Mouse (Mus musculus) layer of hippocampus, adult 9-11 months (tissue): ENCODE results near the gene Pigw.
"Not testable (repeated sequence)": the region's sequence is repeated elsewhere in the genome, so short reads cannot be mapped to it uniquely, and the experiment has no call there.

Source experiments
- DNase-seq: peaks from one replicate; pipeline ENCODE4 v3.0.0; 2022

The Pigw gene

DNA sequence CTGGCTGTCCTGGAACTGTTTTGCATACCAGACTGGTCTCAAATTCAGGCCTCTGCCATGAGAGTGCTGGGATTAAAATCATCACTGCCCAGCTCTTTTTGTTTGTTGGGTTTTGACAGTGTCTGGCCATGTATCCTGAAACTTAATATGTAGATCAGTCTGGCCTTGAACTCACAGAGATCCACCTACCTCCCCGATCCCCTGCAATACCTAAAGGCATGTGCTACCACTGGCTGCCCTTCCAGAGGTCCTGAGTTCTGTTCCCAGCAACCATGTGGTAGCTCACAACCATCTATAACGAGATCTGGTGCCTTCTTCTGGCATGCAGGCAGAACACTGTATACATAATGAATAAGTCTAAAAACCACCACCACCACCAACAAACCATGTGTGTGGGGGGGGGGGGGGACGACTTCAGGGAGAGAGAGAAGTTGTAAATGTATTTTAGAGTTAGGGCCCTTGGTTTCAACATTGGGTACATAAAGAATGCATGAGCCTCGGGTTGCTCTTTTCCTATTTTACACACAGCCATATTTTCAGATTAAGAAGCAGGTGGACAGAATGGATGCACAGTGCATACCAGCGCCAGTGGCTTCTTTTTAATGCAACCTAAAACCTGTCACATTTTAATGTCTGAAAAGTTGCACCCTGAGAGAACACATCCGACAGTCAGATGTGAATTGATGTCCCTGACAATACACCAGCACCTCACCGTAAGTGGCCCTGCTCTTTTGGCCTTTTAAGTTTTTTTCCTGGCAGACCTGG is 896 bp downstream of the Pigw start:
- no peak for DNase-seq

DNA sequence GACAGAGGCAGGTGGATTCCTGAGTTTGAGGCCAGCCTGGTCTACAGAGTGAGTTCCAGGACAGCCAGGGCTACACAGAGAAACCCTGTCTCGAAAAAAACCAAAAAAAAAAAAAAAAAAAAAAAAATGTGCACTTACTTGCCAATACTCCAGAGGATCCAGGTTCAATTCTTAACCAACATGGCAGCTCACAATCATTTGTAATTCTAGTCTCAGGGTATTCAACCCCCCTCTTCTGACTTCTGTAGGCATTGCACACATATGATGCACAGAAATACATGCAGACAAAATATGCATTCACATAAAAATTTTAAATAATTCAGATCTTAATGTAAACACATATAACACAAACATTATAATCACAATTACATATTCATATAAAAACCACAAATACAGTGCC is 4.1 kb downstream of the Pigw start:
- DNase-seq = not testable (repeated sequence)

DNA sequence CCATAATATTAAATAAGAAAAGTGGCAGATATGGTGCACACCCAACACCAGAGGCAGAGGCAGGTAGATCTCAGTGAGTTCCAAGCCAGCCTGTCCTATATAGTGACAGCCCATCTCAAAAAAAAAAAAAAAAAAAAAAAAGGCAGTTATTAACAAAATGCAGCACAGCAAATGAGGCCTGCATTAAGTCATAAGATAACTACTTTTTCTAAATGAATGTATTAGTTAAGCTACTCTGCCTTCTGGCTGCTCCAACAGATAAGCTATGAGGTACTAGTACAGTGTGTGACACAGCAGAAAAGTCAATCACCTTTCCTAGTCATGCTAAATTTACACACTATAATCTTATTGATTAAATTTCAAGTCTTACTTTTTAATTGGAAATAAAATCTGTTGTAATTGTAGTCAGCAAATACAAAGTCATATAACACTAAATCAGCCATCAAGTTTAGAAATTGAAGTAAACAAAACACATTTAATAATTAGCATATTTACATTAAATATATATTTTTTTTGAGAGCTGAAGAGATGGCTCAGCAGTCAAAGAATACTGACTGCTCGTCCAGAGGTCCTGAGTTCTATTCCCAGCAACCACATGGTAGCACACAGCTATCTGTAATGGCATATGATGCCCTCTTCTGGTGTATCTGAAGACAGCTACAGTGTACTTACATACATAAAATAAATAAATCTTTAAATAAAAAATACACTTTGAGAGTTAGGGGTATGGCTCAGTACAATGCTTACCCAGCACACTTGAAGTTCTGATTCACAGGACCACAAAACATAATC is 6.8 kb downstream of the Pigw start:
- no peak for DNase-seq

DNA sequence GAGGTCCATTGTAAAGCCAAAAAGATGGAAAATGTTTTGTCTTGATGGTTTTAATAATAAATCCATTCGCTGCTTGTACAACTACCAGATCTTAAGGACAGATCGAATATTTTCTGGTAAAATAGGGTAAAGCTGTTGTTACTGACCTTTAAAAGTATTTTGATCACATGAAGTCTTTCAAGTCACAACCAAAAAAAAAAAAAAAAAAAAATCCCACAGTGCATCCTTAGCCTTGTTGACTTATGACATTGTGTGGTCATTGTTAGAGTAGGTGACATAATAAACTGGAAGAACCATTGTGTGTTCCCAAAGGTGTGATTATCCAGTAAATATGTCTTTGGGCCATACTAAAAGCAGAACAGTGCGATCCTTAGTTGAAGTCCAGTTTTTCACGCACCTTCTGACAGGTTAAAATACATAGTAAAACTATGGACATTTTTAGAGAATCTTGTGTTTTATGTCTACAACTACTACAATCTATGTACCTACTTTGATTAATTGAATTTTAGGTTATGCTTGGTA is 8.5 kb downstream of the Pigw start:
- no peak for DNase-seq

DNA sequence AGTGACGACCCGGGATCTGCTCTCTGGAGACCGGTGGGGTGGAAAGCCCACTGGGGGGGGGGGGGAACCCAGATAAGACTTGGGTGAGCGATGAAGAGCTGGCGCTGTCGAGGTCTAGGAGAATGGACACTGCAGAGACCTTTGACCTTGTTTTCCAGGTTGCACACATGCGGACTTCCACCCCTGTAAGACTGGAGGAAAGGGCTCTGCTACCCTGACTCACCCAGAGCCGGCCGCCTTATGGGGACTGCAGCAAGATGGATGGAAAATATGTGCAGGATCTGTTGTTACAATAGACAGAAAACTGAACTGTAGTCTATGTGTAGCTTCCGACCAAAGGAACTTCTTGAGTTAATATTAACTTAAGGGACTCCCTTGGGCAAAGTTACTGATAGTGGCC is 9.0 kb downstream of the Pigw start:
- DNase-seq = no peak

DNA sequence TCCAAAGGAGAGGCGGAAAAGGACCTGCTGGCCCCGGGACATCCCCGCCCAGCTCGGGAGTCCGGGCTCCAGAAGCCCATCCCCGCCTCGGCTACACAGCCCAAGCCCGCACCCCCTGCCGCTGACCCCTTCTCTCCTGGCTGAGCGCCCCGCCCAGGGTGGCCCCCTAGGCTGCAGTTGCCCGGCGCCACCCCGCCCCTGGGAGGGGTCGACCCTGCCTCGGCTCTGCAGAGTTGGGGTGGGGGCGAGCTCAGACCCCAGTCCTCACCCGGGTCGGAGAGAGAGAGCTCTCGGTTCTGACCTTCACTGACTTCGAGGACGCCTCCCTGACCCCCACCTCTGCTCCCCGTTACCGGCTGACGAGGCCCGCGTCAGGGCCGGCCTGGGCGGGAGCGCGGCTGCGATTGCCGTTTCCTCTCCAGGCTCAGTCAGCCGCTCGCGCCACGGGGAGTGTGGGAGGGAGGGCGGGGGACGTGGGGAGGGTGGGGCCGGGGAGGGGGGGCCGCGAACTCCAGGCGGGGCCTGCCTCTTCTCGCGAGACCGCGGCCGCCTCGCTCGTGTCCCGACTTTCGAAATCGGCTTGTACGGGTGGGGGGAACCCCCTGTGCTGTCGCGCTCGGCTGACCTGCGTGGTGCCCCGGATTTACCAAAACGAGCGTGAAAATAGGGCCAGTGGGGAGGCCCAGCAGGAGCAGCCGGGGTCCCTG is 9.6 kb downstream of the Pigw start, which contains the start of gene Ggnbp2:
Gene Ggnbp2 (minus strand): TSS at position 481 of the 707 bp plus-strand sequence.
- peak; percentile 92 for DNase-seq

DNA sequence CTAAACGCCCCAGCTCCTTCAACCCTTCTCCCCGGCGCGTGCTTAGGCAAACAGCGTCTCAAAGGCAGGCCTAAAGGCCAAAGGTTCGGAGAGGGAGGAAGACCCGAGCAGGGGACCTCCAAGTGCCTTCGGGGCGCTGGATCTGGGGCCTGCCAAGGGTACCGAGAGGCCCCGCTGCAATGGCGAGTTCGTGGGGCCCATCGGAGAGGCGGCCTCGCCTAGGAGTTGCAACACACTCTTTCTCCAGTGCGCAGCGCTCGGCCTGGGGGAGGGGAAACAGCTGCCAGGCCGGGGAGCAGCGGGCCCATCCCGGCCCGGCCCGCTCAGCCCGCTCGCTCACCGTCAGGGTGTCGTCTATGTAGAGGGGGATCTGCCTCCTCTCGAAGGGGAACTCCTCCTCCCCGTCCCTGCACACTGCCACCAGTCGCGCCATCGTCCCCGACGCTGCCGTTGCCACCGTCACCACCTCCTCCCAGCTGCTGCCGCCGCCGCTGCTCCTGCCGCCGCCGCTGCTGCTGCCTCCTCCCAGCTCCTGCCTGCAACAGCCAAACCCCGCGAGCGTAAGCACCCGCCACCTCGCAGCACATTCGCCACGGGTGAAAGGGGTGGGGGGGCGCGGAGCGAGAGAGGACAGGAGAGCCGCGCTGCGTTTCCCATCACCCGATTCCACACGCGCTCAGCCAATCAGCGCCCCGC is 10.4 kb downstream of the Pigw start:
- peak; percentile 96 for DNase-seq

DNA sequence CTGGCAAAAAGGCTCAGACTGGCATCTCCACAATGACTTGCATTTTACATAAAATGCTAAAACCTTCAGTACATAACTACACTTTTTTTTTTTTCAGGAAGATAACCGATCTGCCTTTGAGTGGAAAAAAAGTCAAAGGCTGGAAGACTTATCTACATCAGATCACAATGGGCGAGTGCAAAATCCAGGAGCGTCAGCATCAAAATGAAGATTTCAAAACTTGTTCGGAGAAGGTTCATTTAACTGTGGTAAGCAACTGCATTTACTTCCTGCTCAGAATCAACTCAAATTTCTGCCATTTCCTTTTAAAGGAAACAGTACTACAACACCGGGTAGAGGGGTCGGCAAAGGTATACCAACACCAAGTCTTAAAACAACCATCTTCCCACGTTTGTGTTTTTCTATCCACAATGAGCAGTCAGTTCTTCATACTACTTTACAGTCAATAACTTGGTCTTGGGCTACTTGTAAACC is 11.3 kb downstream of the Pigw start:
- DNase-seq = no peak

DNA sequence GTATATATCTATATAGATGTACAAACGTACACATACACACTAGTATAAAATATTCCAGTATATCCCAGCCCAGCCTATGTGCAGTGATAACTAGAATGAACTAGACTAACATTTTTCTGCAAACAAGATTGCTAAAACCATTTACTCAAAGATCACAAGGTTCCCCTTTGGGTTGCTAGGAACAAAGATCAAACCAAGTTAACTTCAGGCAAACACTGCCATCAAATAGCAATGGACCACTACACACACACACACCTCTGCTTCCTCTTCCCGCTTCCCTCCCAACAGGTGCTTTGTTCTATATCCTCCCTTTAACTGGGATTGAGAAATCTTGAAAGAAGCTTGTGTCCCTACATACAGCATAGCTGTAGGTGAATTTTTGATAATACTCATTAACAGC is 12.5 kb downstream of the Pigw start:
- no peak for DNase-seq

DNA sequence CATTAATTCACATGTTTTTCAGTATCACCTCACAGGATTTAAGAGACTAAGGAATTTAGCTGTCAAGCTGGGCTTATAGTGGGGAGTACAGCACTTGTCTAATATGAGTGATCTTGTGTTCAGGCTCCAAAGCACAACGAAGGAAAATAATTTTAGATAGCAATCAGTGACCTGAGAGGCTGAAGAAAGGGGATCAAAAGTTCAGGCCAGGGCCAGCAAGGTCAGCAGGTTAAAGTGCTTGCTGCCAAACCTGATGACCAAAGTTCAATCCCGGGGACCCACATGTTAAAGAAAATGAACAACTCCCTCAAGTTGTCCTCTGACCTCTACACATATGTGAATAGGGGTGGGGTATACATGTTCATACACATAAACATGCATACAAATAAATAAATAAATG is 14.8 kb downstream of the Pigw start:
- no peak for DNase-seq

DNA sequence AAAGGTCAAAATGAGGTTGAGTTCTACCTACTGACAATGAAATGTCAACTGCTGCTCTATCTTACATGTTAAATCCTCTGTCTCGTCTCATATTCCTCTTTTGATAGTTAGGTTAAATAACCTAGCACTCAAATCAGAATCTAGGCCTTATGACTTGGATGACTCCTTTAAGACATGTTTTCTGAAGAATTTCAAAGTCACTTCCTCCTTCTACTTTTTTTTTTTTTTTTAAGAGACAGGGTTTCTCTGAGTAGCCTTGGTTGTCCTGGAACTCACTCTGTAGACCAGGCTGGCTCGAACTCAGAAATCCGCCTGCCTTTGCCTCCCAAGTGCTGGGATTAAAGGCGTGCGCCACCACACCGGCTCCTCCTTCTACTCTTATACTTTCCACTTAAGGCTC is 24.8 kb downstream of the Pigw start:
- DNase-seq = no peak

DNA sequence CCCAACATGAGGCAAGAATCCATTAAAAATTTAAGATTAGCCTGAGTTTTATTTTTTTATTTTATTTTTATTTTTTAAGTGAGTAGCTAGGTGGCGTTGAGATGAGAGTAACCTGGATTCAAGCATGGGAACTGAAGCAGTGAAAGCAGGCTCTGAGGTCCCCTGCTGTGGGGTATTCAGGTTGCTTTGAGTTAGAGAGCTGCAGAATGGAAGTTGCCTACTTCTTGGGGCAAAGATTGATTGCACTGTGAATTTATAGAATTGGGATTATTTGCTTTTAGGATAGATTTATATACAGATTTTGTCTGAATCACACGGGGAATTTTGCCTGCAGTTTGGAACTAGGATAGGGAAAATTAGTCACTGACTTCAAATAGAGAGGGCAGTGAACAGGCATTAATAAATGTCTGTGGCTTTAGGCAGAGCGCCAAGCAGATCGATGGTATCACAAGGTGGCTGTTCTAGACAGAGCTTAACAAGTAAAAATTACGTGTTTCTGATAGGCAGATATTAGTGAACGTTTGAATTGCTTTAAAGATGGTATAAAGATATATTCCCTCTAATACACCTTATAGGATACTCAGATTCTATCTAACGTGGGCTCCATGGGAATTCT is 32.5 kb downstream of the Pigw start:
- no peak for DNase-seq

DNA sequence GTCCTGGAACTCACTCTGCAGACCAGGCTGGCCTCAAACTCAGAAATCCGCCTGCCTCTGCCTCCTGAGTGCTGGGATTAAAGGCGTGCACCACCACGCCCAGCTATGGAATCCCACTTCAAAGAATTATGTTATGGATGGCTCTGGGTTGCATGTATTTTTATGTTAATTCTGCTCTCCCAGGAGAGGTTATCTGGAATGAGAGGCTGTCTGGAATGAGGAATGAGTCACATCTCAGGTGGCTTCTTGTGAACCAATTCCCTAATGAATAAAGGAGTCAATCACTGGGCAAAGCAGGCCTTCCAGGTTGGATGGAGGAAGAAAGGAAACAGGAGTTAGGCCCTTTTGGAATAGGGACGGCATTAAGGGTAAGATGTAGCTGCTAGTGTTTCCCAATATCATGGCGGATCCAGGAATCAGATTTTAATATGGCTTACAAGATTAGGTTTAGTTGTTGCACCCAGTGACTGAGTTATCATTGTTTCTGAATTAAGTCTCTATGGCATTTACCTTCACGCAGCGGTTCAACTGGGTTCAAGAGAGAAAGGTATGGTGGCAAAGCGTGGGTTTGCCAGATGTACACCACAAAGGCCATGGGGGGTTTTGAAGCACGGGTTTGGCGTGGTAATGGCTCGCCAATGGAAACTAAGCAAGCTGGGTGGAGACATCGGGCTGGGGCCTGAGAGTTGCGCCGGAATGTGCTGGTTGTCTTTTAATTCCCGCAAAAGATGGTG is 33.2 kb downstream of the Pigw start:
- DNase-seq = no peak

DNA sequence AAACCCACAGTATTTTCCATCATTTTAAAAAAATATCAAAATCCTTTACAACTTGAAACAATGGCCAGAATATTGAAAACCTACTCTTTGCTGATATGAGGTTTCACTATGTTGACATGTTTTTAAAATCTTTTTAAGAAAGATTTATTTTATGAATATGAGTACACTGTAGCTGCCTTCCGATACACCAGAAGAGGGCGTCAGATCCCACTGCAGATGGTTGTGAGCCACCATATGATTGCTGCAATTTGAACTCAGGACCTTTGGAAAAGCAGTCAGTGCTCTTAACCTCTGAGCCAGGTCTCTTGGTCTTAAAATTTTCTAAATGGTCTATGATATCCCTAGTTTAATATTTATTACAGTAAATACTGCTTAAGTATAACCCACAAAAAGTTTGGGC is 40.8 kb downstream of the Pigw start:
- no peak for DNase-seq

DNA sequence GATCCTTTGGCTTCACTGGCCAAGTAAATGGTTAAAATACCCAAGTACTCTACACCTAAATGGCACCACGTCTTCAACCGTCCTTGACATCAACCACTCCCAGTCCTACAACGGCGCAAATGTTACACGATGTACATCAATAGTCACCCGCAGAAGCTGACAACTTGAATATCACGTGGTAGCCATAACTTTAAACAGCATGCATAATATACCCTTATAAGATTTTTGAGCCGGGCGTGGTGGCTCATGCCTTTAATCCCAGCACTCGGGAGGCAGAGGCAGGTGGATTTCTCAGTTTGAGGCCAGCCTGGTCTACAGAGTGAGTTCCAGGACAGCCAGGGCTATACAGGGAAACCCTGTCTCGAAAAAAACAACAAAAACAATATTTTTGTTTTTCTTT is 50.6 kb downstream of the Pigw start:
- not testable (repeated sequence) for DNase-seq

DNA sequence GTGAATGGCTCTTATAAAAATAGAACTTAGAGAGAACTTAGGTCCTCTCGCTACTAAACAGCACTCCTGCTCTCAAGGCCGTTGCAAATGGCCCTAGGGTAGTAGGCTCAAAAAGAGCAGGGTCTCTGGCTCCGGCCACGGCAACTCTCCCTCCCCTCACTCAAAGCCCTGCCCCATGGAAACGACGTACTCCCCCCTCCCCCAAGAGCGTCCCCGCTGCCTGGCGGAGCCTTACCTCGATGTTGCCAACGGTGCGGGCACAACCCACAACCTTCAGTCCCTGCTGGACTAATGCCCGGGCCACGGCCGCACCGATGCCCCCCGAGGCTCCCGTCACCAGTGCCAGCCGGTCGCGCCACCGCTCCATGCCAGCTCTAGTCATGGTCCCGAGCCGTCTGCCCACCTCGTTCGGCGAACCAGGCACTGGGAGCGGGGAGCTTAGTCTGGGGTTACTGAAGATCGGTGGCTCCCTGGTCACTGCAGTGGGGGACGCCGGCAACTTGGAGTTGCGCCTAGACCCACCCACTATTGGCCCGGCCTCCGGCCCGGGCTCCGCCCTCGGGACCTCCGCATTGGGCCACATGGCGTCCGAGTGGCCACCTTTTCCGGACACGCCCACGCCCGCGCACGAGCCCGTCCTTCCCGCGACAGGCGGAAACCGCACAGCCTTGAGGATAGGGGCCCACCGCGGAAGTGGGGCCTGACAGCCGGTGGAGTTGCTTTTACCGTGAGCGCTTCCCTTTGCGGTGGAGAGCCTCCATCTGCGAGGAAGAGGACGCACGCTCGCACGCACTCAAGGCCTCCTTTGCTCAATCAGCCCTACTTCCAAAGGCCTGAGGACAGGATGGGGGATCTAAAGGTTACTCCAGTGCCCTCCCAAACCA is 51.3 kb downstream of the Pigw start, which contains the start of gene Dhrs11:
Gene Dhrs11 (minus strand): TSS at position 479 of the 884 bp plus-strand sequence.
- DNase-seq = peak; percentile 92

DNA sequence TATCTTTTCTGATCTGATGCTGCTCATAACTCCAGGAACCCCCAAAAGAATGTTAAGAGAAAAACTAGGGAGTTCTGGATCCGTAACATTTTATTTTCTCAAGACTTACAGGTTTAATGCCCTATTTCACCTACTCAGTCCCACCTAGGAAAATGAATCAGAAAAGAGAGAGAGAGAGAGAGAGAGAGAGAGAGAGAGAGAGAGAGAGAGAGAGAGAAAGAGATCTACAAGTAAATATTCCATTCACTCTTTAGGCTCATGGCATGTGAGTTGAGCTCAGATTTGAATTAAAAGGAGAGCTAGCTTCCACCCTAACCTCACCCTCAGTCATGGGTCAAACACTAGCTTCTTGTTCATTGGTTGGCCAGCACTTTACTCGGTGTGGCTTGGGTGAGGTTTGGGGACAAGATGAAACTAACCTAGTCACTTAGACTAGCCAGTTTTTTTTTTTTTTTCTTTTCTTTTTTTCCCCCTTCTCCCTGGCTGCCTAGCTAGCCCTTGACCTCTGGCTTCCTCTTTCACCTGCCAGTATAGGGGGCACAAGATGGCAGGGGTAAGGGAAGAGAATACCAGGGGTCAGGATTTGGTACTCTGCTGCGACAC is 52.1 kb downstream of the Pigw start:
- no peak for DNase-seq

DNA sequence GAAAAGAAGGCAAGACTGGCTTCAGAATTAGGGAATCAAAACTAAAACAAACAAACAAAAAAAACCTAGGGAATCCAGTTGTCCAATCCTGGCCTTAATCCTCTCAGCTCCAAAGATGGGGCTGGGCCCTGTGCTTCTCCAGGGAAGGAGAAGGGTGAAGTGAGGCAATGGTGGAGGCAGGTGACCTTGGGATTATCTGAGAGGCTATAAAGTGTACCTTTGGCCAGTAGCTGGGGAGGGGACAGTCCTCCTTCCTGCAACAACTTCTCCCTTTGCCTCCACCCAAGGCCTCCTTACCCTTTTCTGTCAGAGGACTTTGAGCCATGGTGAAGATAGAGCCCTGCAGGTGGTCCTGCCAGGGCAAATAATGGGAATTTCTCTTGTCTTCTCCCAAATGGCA is 52.6 kb downstream of the Pigw start:
- no peak for DNase-seq
